9 mouse cellular contexts compared by ENCODE assay signal in genomic region chr14:10453001-10453861, GRCm38 (mm10).
DNase-seq lines count a peak whose midpoint lies in the region; ATAC-seq lines count a peak whose summit lies in the region.
"Had no signal": no experiment of that assay in that cellular context is flagged by ENCODE, and none has a peak within 500 bp of the region (broad histone marks: within the 10 kb centered on the region; RNA-seq: fewer than 3 reads in every experiment).

No protein-coding gene starts in this region.

- H3K27ac ChIP-seq in forebrain, embryonic 14.5 days (ENCODE audit: low read depth, low read length), result no peak overlapping the region; the same call in 1 of the 2 replicates
- H3K27ac ChIP-seq in hindbrain, embryonic 14.5 days, result no peak overlapping the region
- no peak overlapping the region; the same call in 1 of the 2 replicates for H3K27ac ChIP-seq in midbrain, embryonic 15.5 days
- H3K27ac ChIP-seq in stomach, embryonic 16.5 days (ENCODE audit: low read length), result peak overlapping the region; percentile 59

- ATAC-seq in forebrain, embryonic 14.5 days, result peak; percentile 72
- peak; percentile 77 for ATAC-seq in hindbrain, embryonic 14.5 days (ENCODE audit: low FRiP score)
- ATAC-seq in midbrain, embryonic 15.5 days (replicated peaks), result peak; percentile 88
- ATAC-seq in stomach, embryonic 16.5 days (ENCODE audit: insufficient read depth, low FRiP score), result peak; percentile 89

- H3K4me3 ChIP-seq in forebrain, embryonic 14.5 days (ENCODE audit: low read depth, low read length), result no peak overlapping the region
- H3K4me3 ChIP-seq in hindbrain, embryonic 14.5 days (replicated peaks; ENCODE audit: low read length), result peak overlapping the region; percentile 7; the same call in 1 of the 2 replicates
- peak overlapping the region; percentile 11 for H3K4me3 ChIP-seq in midbrain, embryonic 15.5 days
- peak overlapping the region; percentile 34 for H3K4me3 ChIP-seq in stomach, embryonic 16.5 days (replicated peaks; ENCODE audit: low read length)
- H3K4me3 ChIP-seq: myocyte had no signal

- H3K4me1 ChIP-seq in forebrain, embryonic 14.5 days (ENCODE audit: control insufficient read depth, insufficient read depth, low read length), result no peaks in the 10 kb centered on the region
- H3K4me1 ChIP-seq in hindbrain, embryonic 14.5 days (replicated peaks; ENCODE audit: control insufficient read depth, insufficient read depth, low read length), result 0 out of 2 replicates have a peak, but pooled peaks cover 4% of the 10 kb centered on the region
- peaks cover 13% of the 10 kb centered on the region for H3K4me1 ChIP-seq in midbrain, embryonic 15.5 days
- peaks cover 13% of the 10 kb centered on the region for H3K4me1 ChIP-seq in stomach, embryonic 16.5 days (ENCODE audit: control insufficient read depth, insufficient read depth, low read length)

- H3K9me3 ChIP-seq in forebrain, embryonic 14.5 days (replicated peaks; ENCODE audit: control insufficient read depth, low read length), result no peaks in the 10 kb centered on the region
- H3K9me3 ChIP-seq in hindbrain, embryonic 14.5 days (ENCODE audit: control insufficient read depth, low read length), result no peaks in the 10 kb centered on the region
- no peaks in the 10 kb centered on the region for H3K9me3 ChIP-seq in midbrain, embryonic 15.5 days
- H3K9me3 ChIP-seq in stomach, embryonic 16.5 days (replicated peaks; ENCODE audit: control insufficient read depth, low read length), result no peaks in the 10 kb centered on the region

- H3K9ac ChIP-seq in forebrain, embryonic 14.5 days (ENCODE audit: low read length), result peak overlapping the region; percentile 37; the same call in 1 of the 2 replicates
- H3K9ac ChIP-seq in hindbrain, embryonic 14.5 days, result no peak overlapping the region
- H3K9ac ChIP-seq in midbrain, embryonic 15.5 days, result peak overlapping the region; percentile 1; the same call in 1 of the 2 replicates
- H3K9ac ChIP-seq in stomach, embryonic 16.5 days (ENCODE audit: low read length), result peak overlapping the region; percentile 55; the same call in 1 of the 2 replicates

- peak overlapping the region; percentile 38 for H3K4me2 ChIP-seq in forebrain, embryonic 14.5 days (ENCODE audit: low read length)
- peak overlapping the region; percentile 42 for H3K4me2 ChIP-seq in hindbrain, embryonic 14.5 days (replicated peaks)
- H3K4me2 ChIP-seq in midbrain, embryonic 15.5 days, result peak overlapping the region; percentile 37
- peak overlapping the region; percentile 56 for H3K4me2 ChIP-seq in stomach, embryonic 16.5 days (ENCODE audit: low read depth, low read length)

- no peaks in the 10 kb centered on the region for H3K27me3 ChIP-seq in forebrain, embryonic 14.5 days (replicated peaks; ENCODE audit: control insufficient read depth, insufficient read depth, low read length)
- H3K27me3 ChIP-seq in hindbrain, embryonic 14.5 days (ENCODE audit: control insufficient read depth, insufficient read depth, low read length), result no peaks in the 10 kb centered on the region
- H3K27me3 ChIP-seq in midbrain, embryonic 15.5 days (replicated peaks), result no peaks in the 10 kb centered on the region
- H3K27me3 ChIP-seq in stomach, embryonic 16.5 days (ENCODE audit: control insufficient read depth, insufficient read depth, low read length), result no peaks in the 10 kb centered on the region

- 16% methylated on average over 14 of the region's 14 CpGs for WGBS in forebrain, embryonic 14.5 days
- 16% methylated on average over 14 of the region's 14 CpGs for WGBS in hindbrain, embryonic 14.5 days
- 9% methylated on average over 14 of the region's 14 CpGs for WGBS in midbrain, embryonic 15.5 days
- WGBS in stomach, embryonic 16.5 days, result 6% methylated on average over 14 of the region's 14 CpGs

- peak; percentile 4 for DNase-seq in gastrocnemius, adult 18-20 months (ENCODE audit: low spot score)
- no peak for DNase-seq in gastrocnemius, adult 8-10 months (ENCODE audit: low spot score in 2 of 2)
- peak; percentile 7 for DNase-seq in adrenal gland, adult 8-10 months
- DNase-seq in forebrain, embryonic 14.5 days (ENCODE audit: low spot score), result peak; percentile 41
- no peak for DNase-seq in hindbrain, embryonic 14.5 days (ENCODE audit: low spot score)
- DNase-seq in liver, result peak; percentile 75

- H3K36me3 ChIP-seq in forebrain, embryonic 14.5 days (ENCODE audit: control insufficient read depth, insufficient read depth, low read length), result no peaks in the 10 kb centered on the region
- H3K36me3 ChIP-seq in hindbrain, embryonic 14.5 days (replicated peaks; ENCODE audit: control insufficient read depth, insufficient read depth), result no peaks in the 10 kb centered on the region
- H3K36me3 ChIP-seq in midbrain, embryonic 15.5 days (replicated peaks), result no peaks in the 10 kb centered on the region
- no peaks in the 10 kb centered on the region for H3K36me3 ChIP-seq in stomach, embryonic 16.5 days (ENCODE audit: control insufficient read depth, insufficient read depth, low read length)

Comparison
In these comparisons a context has a peak if more than half of its experiments do, and no peak if none do; other contexts are left out.
1. DNase-seq: peak in gastrocnemius, adult 18-20 months (single experiment), adrenal gland, adult 8-10 months (single experiment), forebrain, embryonic 14.5 days (single experiment) and liver (single experiment); none in gastrocnemius, adult 8-10 months (0 of 2) and hindbrain, embryonic 14.5 days (single experiment).
2. Peak in every context shown above with its lines, with median percentiles within 50 percentile points of each other: ATAC-seq and H3K4me2 ChIP-seq.